Mouse (Mus musculus) thymus, adult 18-20 months (tissue): ENCODE measurements around the gene Msrb3.

Experiments
- DNase-seq, 2 experiments: peaks; one replicate each; pipeline ENCODE4 v3.0.0; 2022; ENCODE audit warnings: mixed read lengths in 2 of 2

Gene Msrb3

GRCm38 (mm10) chr10:120744441-120745137 lies 154.3 kb downstream of the Msrb3 start:
- DNase-seq, result no peak

- DNase-seq, result no peak
Measured at GRCm38 (mm10) chr10:120736508-120737069, 162.3 kb downstream of the Msrb3 start.

- DNase-seq, result no peak
Measured at GRCm38 (mm10) chr10:120735722-120736507, 163.0 kb downstream of the Msrb3 start.

- DNase-seq, result no peak
Measured at GRCm38 (mm10) chr10:120734364-120734763, 164.5 kb downstream of the Msrb3 start.
